Mouse (Mus musculus): Measurements from ENCODE around the gene Rassf8. TPM values are rescaled to one million over a fixed set of nuclear protein-coding genes. Genes with fewer than 3 reads are reported as not detected.

Rassf8 gene
- polyA plus RNA-seq, 2 experiments, result 20.8 to 43.3 TPM

GRCm38 (mm10) chr6:145762016-145762415 lies 15.5 kb downstream of the Rassf8 start:
- Histone ChIP-seq H3K4me2 (replicated peaks; ENCODE audit: low read depth, low read length, severe bottlenecking) (no peak overlapping the region), H3K4me1 (ENCODE audit: control insufficient read depth, insufficient read depth, low read length) (peaks cover 40% of the 10 kb centered on the region), H3K9me3 (ENCODE audit: control insufficient read depth, low read length) (no peaks in the 10 kb centered on the region), H3K9ac (ENCODE audit: low read depth, low read length, severe bottlenecking) (no peak overlapping the region), H3K4me3 (replicated peaks; ENCODE audit: low read length) (no peak overlapping the region), H3K27me3 (ENCODE audit: control insufficient read depth, insufficient read depth, low read length) (no peaks in the 10 kb centered on the region), H3K27ac (replicated peaks; ENCODE audit: low read depth, low read length) (no peak overlapping the region), H3K36me3 (ENCODE audit: control insufficient read depth, insufficient read depth, low read length) (no peaks in the 10 kb centered on the region)
- no peak for ATAC-seq (ENCODE audit: low FRiP score, low read depth)
- WGBS, result 96% methylated on average over 3 of the region's 3 CpGs
- DNase-seq (ENCODE audit: low spot score), result no peak
- no peak for TF ChIP-seq POLR2A (IDR thresholded peaks at IDR 0.05; ENCODE audit: borderline replicate concordance, extremely low read depth, insufficient read depth, insufficient read length)

- no peak for TF ChIP-seq POLR2A (IDR thresholded peaks at IDR 0.05; ENCODE audit: borderline replicate concordance, extremely low read depth, insufficient read depth, insufficient read length)
- WGBS, result 77% methylated on average over 4 of the region's 4 CpGs
- DNase-seq (ENCODE audit: low spot score), result no peak
- Histone ChIP-seq H3K27me3 (ENCODE audit: control insufficient read depth, insufficient read depth, low read length) (no peaks in the 10 kb centered on the region), H3K4me2 (replicated peaks; ENCODE audit: low read depth, low read length, severe bottlenecking) (no peak overlapping the region), H3K4me3 (replicated peaks; ENCODE audit: low read length) (no peak overlapping the region), H3K36me3 (ENCODE audit: control insufficient read depth, insufficient read depth, low read length) (no peaks in the 10 kb centered on the region), H3K27ac (replicated peaks; ENCODE audit: low read depth, low read length) (no peak overlapping the region), H3K9ac (ENCODE audit: low read depth, low read length, severe bottlenecking) (no peak overlapping the region), H3K4me1 (ENCODE audit: control insufficient read depth, insufficient read depth, low read length) (peaks cover 38% of the 10 kb centered on the region), H3K9me3 (ENCODE audit: control insufficient read depth, low read length) (no peaks in the 10 kb centered on the region)
- ATAC-seq (ENCODE audit: low FRiP score, low read depth), result no peak
Measured at GRCm38 (mm10) chr6:145763051-145763450, 16.5 kb downstream of the Rassf8 start.

GRCm38 (mm10) chr6:145765011-145765410 lies 18.5 kb downstream of the Rassf8 start:
- H3K4me2 ChIP-seq (replicated peaks; ENCODE audit: low read depth, low read length, severe bottlenecking), result no peak overlapping the region
- peaks cover 46% of the 10 kb centered on the region for H3K4me1 ChIP-seq (ENCODE audit: control insufficient read depth, insufficient read depth, low read length)
- H3K9ac ChIP-seq (ENCODE audit: low read depth, low read length, severe bottlenecking), result no peak overlapping the region
- H3K36me3 ChIP-seq (ENCODE audit: control insufficient read depth, insufficient read depth, low read length), result no peaks in the 10 kb centered on the region
- TF ChIP-seq POLR2A (IDR thresholded peaks at IDR 0.05; ENCODE audit: borderline replicate concordance, extremely low read depth, insufficient read depth, insufficient read length), result no peak
- ATAC-seq (ENCODE audit: low FRiP score, low read depth) (no peak), DNase-seq (ENCODE audit: low spot score) (no peak)
- no peak overlapping the region for H3K4me3 ChIP-seq (replicated peaks; ENCODE audit: low read length)
- no peaks in the 10 kb centered on the region for H3K27me3 ChIP-seq (ENCODE audit: control insufficient read depth, insufficient read depth, low read length)
- no peaks in the 10 kb centered on the region for H3K9me3 ChIP-seq (ENCODE audit: control insufficient read depth, low read length)
- WGBS, result 64% methylated on average over 7 of the region's 7 CpGs
- no peak overlapping the region for H3K27ac ChIP-seq (replicated peaks; ENCODE audit: low read depth, low read length)

GRCm38 (mm10) chr6:145766971-145767370 lies 20.4 kb downstream of the Rassf8 start:
- no peak overlapping the region for H3K4me2 ChIP-seq (replicated peaks; ENCODE audit: low read depth, low read length, severe bottlenecking)
- ATAC-seq (ENCODE audit: low FRiP score, low read depth) (no peak), DNase-seq (ENCODE audit: low spot score) (no peak)
- H3K9ac ChIP-seq (ENCODE audit: low read depth, low read length, severe bottlenecking), result no peak overlapping the region
- peaks cover 50% of the 10 kb centered on the region for H3K4me1 ChIP-seq (ENCODE audit: control insufficient read depth, insufficient read depth, low read length)
- no peak overlapping the region for H3K27ac ChIP-seq (replicated peaks; ENCODE audit: low read depth, low read length)
- TF ChIP-seq POLR2A (IDR thresholded peaks at IDR 0.05; ENCODE audit: borderline replicate concordance, extremely low read depth, insufficient read depth, insufficient read length), result no peak
- no peak overlapping the region for H3K4me3 ChIP-seq (replicated peaks; ENCODE audit: low read length)
- WGBS, result 85% methylated on average over 6 of the region's 6 CpGs
- no peaks in the 10 kb centered on the region for H3K9me3 ChIP-seq (ENCODE audit: control insufficient read depth, low read length)
- no peaks in the 10 kb centered on the region for H3K27me3 ChIP-seq (ENCODE audit: control insufficient read depth, insufficient read depth, low read length)
- no peaks in the 10 kb centered on the region for H3K36me3 ChIP-seq (ENCODE audit: control insufficient read depth, insufficient read depth, low read length)

- Histone ChIP-seq H3K4me3 (replicated peaks; ENCODE audit: low read length) (no peak overlapping the region), H3K4me2 (replicated peaks; ENCODE audit: low read depth, low read length, severe bottlenecking) (no peak overlapping the region), H3K9ac (ENCODE audit: low read depth, low read length, severe bottlenecking) (no peak overlapping the region), H3K9me3 (ENCODE audit: control insufficient read depth, low read length) (no peaks in the 10 kb centered on the region), H3K36me3 (ENCODE audit: control insufficient read depth, insufficient read depth, low read length) (no peaks in the 10 kb centered on the region), H3K27me3 (ENCODE audit: control insufficient read depth, insufficient read depth, low read length) (no peaks in the 10 kb centered on the region), H3K27ac (replicated peaks; ENCODE audit: low read depth, low read length) (no peak overlapping the region), H3K4me1 (ENCODE audit: control insufficient read depth, insufficient read depth, low read length) (peaks cover 50% of the 10 kb centered on the region)
- TF ChIP-seq POLR2A (IDR thresholded peaks at IDR 0.05; ENCODE audit: borderline replicate concordance, extremely low read depth, insufficient read depth, insufficient read length), result no peak
- DNase-seq (ENCODE audit: low spot score), result no peak
- no peak for ATAC-seq (ENCODE audit: low FRiP score, low read depth)
- 43% methylated on average over 5 of the region's 5 CpGs for WGBS
Measured at GRCm38 (mm10) chr6:145767637-145768036, 21.1 kb downstream of the Rassf8 start.

Data from limb, embryonic 14.5 days (tissue).